Mouse (Mus musculus): ENCODE measurements around the gene Casc3.

Casc3 gene

GRCm38 (mm10) chr11:98772667-98773171 is 32.0 kb upstream of the Casc3 start:
- DNase-seq (ENCODE audit: extremely low read depth, low read depth, low spot score), result no peak

GRCm38 (mm10) chr11:98773635-98774295 is 30.9 kb upstream of the Casc3 start:
- peak; percentile 96 for DNase-seq (ENCODE audit: extremely low read depth, low read depth, low spot score)

- DNase-seq (ENCODE audit: extremely low read depth, low read depth, low spot score), result no peak
Observed at GRCm38 (mm10) chr11:98774582-98775347, 29.9 kb upstream of the Casc3 start, which contains the start of gene Nr1d1. TSS of gene Nr1d1 (minus strand) at chr11:98775333.

GRCm38 (mm10) chr11:98775348-98776051 is 29.2 kb upstream of the Casc3 start:
- peak; percentile 94 for DNase-seq (ENCODE audit: extremely low read depth, low read depth, low spot score)

- DNase-seq (ENCODE audit: extremely low read depth, low read depth, low spot score), result no peak
Observed at GRCm38 (mm10) chr11:98776052-98776764, 28.5 kb upstream of the Casc3 start.

GRCm38 (mm10) chr11:98776843-98777590 is 27.7 kb upstream of the Casc3 start:
- DNase-seq (ENCODE audit: extremely low read depth, low read depth, low spot score), result no peak

GRCm38 (mm10) chr11:98777888-98778287 is 26.8 kb upstream of the Casc3 start:
- DNase-seq (ENCODE audit: extremely low read depth, low read depth, low spot score), result no peak

- DNase-seq (ENCODE audit: extremely low read depth, low read depth, low spot score), result no peak
Observed at GRCm38 (mm10) chr11:98781851-98782512, 22.7 kb upstream of the Casc3 start.

- no peak for DNase-seq (ENCODE audit: extremely low read depth, low read depth, low spot score)
Observed at GRCm38 (mm10) chr11:98782651-98783235, 22.0 kb upstream of the Casc3 start.

GRCm38 (mm10) chr11:98783236-98783696 is 21.4 kb upstream of the Casc3 start:
- no peak for DNase-seq (ENCODE audit: extremely low read depth, low read depth, low spot score)

- DNase-seq (ENCODE audit: extremely low read depth, low read depth, low spot score), result no peak
Observed at GRCm38 (mm10) chr11:98784139-98784538, 20.6 kb upstream of the Casc3 start.

GRCm38 (mm10) chr11:98785214-98785613 is 19.5 kb upstream of the Casc3 start:
- DNase-seq (ENCODE audit: extremely low read depth, low read depth, low spot score), result no peak

GRCm38 (mm10) chr11:98785772-98786281 is 18.9 kb upstream of the Casc3 start:
- DNase-seq (ENCODE audit: extremely low read depth, low read depth, low spot score), result no peak

GRCm38 (mm10) chr11:98786359-98787214 is 18.1 kb upstream of the Casc3 start:
- DNase-seq (ENCODE audit: extremely low read depth, low read depth, low spot score), result no peak

GRCm38 (mm10) chr11:98787229-98787628 is 17.5 kb upstream of the Casc3 start:
- no peak for DNase-seq (ENCODE audit: extremely low read depth, low read depth, low spot score)

GRCm38 (mm10) chr11:98787691-98788090 is 17.0 kb upstream of the Casc3 start:
- DNase-seq (ENCODE audit: extremely low read depth, low read depth, low spot score), result no peak

- no peak for DNase-seq (ENCODE audit: extremely low read depth, low read depth, low spot score)
Observed at GRCm38 (mm10) chr11:98788139-98788538, 16.6 kb upstream of the Casc3 start.
